Mouse (Mus musculus): ENCODE data around the gene Megf11.

The Megf11 gene

GRCm38 (mm10) chr9:64520747-64521283 is 135.4 kb downstream of the Megf11 start:
- no peak for DNase-seq (ENCODE audit: low spot score in 2 of 2)

GRCm38 (mm10) chr9:64523264-64524045 is 138.0 kb downstream of the Megf11 start:
- no peak for DNase-seq (ENCODE audit: low spot score in 2 of 2)

GRCm38 (mm10) chr9:64528061-64528460 is 142.6 kb downstream of the Megf11 start:
- no peak for DNase-seq (ENCODE audit: low spot score in 2 of 2)

GRCm38 (mm10) chr9:64528595-64528994 is 143.2 kb downstream of the Megf11 start:
- no peak for DNase-seq (ENCODE audit: low spot score in 2 of 2)

- no peak for DNase-seq (ENCODE audit: low spot score in 2 of 2)
These were observed 146.5 kb downstream of the Megf11 start for GRCm38 (mm10) chr9:64531935-64532334.

GRCm38 (mm10) chr9:64532711-64533242 is 147.4 kb downstream of the Megf11 start:
- no peak for DNase-seq (ENCODE audit: low spot score in 2 of 2)

GRCm38 (mm10) chr9:64533488-64534119 is 148.2 kb downstream of the Megf11 start:
- DNase-seq (ENCODE audit: low spot score in 2 of 2): no peak

- no peak for DNase-seq (ENCODE audit: low spot score in 2 of 2)
These were observed 148.9 kb downstream of the Megf11 start for GRCm38 (mm10) chr9:64534313-64534712.

GRCm38 (mm10) chr9:64534856-64535539 is 149.6 kb downstream of the Megf11 start:
- DNase-seq (ENCODE audit: low spot score in 2 of 2): no peak

- DNase-seq (ENCODE audit: low spot score in 2 of 2): no peak
These were observed 152.4 kb downstream of the Megf11 start for GRCm38 (mm10) chr9:64537821-64538220.

GRCm38 (mm10) chr9:64542246-64542645 is 156.8 kb downstream of the Megf11 start:
- DNase-seq (ENCODE audit: low spot score in 2 of 2): no peak

- DNase-seq (ENCODE audit: low spot score in 2 of 2): no peak
These were observed 157.7 kb downstream of the Megf11 start for GRCm38 (mm10) chr9:64543125-64543524.

- DNase-seq (ENCODE audit: low spot score in 2 of 2): no peak
These were observed 161.0 kb downstream of the Megf11 start for GRCm38 (mm10) chr9:64546344-64546991.

- no peak for DNase-seq (ENCODE audit: low spot score in 2 of 2)
These were observed 162.9 kb downstream of the Megf11 start for GRCm38 (mm10) chr9:64548332-64548731.

- no peak for DNase-seq (ENCODE audit: low spot score in 2 of 2)
These were observed 165.9 kb downstream of the Megf11 start for GRCm38 (mm10) chr9:64551307-64551706.

- DNase-seq (ENCODE audit: low spot score in 2 of 2): no peak
These were observed 166.6 kb downstream of the Megf11 start for GRCm38 (mm10) chr9:64552046-64552445.

GRCm38 (mm10) chr9:64553441-64553840 is 168.0 kb downstream of the Megf11 start:
- DNase-seq (ENCODE audit: low spot score in 2 of 2): no peak

GRCm38 (mm10) chr9:64555620-64556019 is 170.2 kb downstream of the Megf11 start:
- DNase-seq (ENCODE audit: low spot score in 2 of 2): no peak

- no peak for DNase-seq (ENCODE audit: low spot score in 2 of 2)
These were observed 171.8 kb downstream of the Megf11 start for GRCm38 (mm10) chr9:64557110-64557745.

- DNase-seq (ENCODE audit: low spot score in 2 of 2): no peak
These were observed 172.6 kb downstream of the Megf11 start for GRCm38 (mm10) chr9:64557846-64558530.
